Mouse (Mus musculus) liver, embryonic 13.5 days (tissue): Measurements from ENCODE around the gene Cpt1a. TPM values are rescaled to one million over a fixed set of nuclear protein-coding genes. Genes with fewer than 3 reads are reported as not detected.

Experiments
- ATAC-seq: fragments of 200-750 bp; cut with Nextera tagmentation; 2 replicates; pipeline ENCODE4 v1.8.0; 2017; ENCODE audit warnings: low read depth, mild to moderate bottlenecking, moderate number of reproducible peaks, moderate library complexity
- DNase-seq: peaks from one replicate; pipeline ENCODE4 v3.0.0; 2022
- H3K27ac ChIP-seq: fragments of 300-500 bp; sonication (generic); 2 replicates; pipeline ENCODE4 v1.5.1; 2015; ENCODE audit warnings: moderate library complexity, mild to moderate bottlenecking, inconsistent platforms
- H3K27me3 ChIP-seq: fragments of 300-500 bp; sonication (generic); 2 replicates; pipeline ENCODE4 v1.6.1; 2015; ENCODE audit warnings: mild to moderate bottlenecking, inconsistent platforms
- H3K36me3 ChIP-seq: fragments of 300-500 bp; sonication (generic); 2 replicates; pipeline ENCODE4 v1.6.1; 2015; ENCODE audit warnings: mild to moderate bottlenecking, inconsistent platforms
- H3K4me1 ChIP-seq: fragments of 300-500 bp; sonication (generic); replicated peaks from 2 replicates; pipeline ENCODE4 v1.6.1; 2015; ENCODE audit warnings: inconsistent platforms
- H3K4me2 ChIP-seq: fragments of 300-500 bp; sonication (generic); 2 replicates; pipeline ENCODE4 v1.6.1; 2015; ENCODE audit warnings: inconsistent platforms, mild to moderate bottlenecking, moderate library complexity
- H3K4me3 ChIP-seq: fragments of 300-500 bp; sonication (generic); replicated peaks from 2 replicates; pipeline ENCODE4 v1.5.1; 2015; ENCODE audit warnings: mild to moderate bottlenecking, inconsistent platforms
- H3K9ac ChIP-seq: fragments of 300-500 bp; sonication (generic); 2 replicates; pipeline ENCODE4 v1.6.1; 2015; ENCODE audit warnings: mild to moderate bottlenecking, inconsistent platforms
- H3K9me3 ChIP-seq: fragments of 300-500 bp; sonication (generic); replicated peaks from 2 replicates; pipeline ENCODE4 v1.6.1; 2016; ENCODE audit warnings: inconsistent platforms
- WGBS: fragments of 180-500 bp; shearing (Covaris S2); methylation state at CpG from one replicate; pipeline ENCODE4 v1.1.7; 2015; ENCODE audit not compliant: insufficient replicate concordance; 5-methylcytosine and 5-hydroxymethylcytosine counted together
- polyA plus RNA-seq: library from polyadenylated mRNA; unstranded; fragments of >200 nt; fragmentation: Nextera tagmentation; extraction: Ambion mirVana; gene quantifications from 2 replicates; pipeline ENCODE4 v1.2.1, GENCODE M21; 2015

Gene Cpt1a
- 6.6 and 7.2 TPM in 2 replicates for polyA plus RNA-seq

DNA sequence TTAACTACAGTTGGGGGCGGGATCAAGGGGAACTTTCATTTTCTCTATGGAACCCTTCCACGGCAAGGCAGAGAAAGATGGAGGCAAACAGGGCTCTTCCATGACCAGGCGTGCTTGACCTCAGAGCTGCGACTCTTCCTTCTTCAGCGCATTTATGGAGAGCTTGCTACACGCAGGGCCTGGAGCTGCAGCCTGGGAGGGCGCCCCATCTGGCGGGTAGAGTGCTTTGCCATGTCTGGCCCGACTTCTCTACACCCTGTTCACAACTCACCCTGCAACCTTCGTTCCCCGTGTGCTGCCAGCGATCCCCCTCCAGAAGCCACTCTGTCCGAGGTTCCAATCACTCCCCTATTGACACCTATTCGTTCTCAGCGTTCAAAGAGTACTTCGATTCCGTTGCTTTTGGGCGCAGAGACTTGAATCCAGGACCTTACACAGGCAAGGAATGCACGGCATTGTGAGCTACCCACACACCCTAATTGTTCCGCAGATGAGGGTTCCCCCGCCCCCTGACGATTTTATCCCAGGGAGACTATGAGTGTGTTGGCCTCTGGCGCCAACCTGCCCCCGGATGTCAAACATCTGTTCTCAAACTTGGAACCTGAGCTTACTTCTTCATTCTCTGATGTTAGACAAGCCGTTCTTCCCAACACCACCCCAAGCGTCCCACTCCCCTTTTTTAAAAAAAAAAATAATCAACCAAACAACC, at the start of gene Cpt1a:
Gene Cpt1a, plus strand, starts transcription at position 74 of the 709 bp plus-strand sequence.
- DNase-seq (peak; percentile 58), ATAC-seq (peak; percentile 21; the same call in 1 of the 2 replicates)
- Histone ChIP-seq H3K4me1 (peaks cover 66% of the 10 kb centered on the region), H3K27ac (peak within 1 kb of the TSS; percentile 60; the same call in 1 of the 2 replicates), H3K9ac (peak within 1 kb of the TSS; percentile 78), H3K9me3 (no peaks in the 10 kb centered on the region), H3K4me2 (peak within 1 kb of the TSS; percentile 99), H3K4me3 (peak within 1 kb of the TSS; percentile 70), H3K27me3 (no peaks in the 10 kb centered on the region), H3K36me3 (no peaks in the 10 kb centered on the region)
- 1% methylated on average over 26 of the region's 26 CpGs for WGBS

DNA sequence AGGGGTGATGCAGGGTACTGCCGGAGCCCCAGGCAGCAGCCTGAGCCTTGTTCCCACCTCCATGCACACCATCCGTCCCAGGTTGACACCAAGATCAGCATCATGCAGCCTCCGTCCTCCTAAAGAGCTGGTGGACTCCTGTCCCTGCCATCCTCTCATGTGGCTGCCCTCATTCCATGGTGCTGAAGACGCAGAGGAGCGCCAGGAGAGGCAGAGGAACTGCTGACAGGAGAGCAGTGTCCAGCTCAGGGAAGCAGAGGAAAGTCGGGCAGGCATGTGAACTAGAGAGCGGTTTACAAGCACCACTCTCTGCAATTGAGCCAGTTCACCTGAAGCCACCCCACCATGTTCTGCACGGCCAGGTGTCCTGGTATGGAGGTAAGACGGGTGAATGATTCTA, 48.8 kb upstream of the Cpt1a start:
- H3K4me2 ChIP-seq, result no peak overlapping the region
- H3K27ac ChIP-seq, result no peak overlapping the region
- ATAC-seq (no peak), DNase-seq (no peak)
- no peak overlapping the region for H3K4me3 ChIP-seq
- 75% methylated on average over 9 of the region's 9 CpGs for WGBS
- peaks cover 91% of the 10 kb centered on the region for H3K36me3 ChIP-seq
- H3K9ac ChIP-seq, result no peak overlapping the region
- no peaks in the 10 kb centered on the region for H3K4me1 ChIP-seq
- H3K9me3 ChIP-seq, result no peaks in the 10 kb centered on the region
- H3K27me3 ChIP-seq, result no peaks in the 10 kb centered on the region

DNA sequence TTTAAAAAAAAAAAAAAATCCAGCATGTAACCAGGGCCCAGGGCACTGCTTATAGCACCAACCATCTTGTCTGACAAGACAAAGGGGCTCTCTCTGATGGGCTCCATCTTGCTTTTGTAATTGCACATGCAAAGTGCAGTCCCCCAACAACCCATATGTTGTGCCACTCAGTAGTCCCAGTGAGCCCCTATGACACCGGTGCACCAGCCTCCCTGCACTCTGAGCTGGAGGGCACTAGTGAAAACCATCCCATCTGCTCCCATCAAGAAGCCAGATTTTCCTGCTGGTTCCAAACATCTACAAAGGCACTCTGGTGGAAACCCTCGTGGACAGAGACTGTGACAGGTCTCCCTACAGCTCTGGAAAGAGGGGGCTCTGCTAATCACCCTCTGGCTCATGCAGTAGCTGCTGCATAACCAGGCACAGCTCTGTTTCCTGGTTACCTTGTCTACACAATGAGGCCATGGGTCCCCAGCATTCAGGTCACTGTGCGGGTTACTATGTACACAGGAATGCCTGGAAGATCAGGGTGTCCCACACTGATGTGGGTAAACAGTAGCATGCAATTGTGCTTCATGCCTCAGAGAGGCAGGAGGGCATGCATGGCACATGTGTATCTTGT, 46.3 kb upstream of the Cpt1a start:
- Histone ChIP-seq H3K27ac (no peak overlapping the region), H3K36me3 (peaks cover 91% of the 10 kb centered on the region), H3K9me3 (no peaks in the 10 kb centered on the region), H3K4me3 (no peak overlapping the region), H3K9ac (no peak overlapping the region), H3K4me1 (no peaks in the 10 kb centered on the region), H3K4me2 (no peak overlapping the region), H3K27me3 (no peaks in the 10 kb centered on the region)
- WGBS, result 78% methylated on average over 3 of the region's 3 CpGs
- DNase-seq (no peak), ATAC-seq (no peak)

DNA sequence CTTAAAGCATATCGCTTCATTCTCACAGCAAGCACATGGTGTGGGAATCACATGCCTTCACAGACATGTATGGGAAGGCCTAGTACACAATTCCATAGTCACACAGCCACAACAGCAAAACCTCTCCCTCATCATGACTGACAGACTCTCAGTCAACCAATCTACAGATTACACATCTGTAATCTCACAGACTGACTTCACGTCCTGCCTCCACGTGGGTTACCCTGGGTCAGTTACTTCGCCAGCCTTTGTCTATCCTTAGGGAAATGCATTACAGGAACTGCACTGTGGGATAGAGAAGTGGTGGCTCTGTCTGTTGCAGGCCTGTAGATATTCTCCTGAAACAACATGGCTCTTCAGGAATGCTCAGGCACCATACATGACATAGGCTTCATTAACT, 40.2 kb upstream of the Cpt1a start:
- Histone ChIP-seq H3K4me1 (peaks cover 27% of the 10 kb centered on the region), H3K9ac (peak overlapping the region; percentile 82), H3K4me2 (peak overlapping the region; percentile 84), H3K27ac (no peak overlapping the region), H3K4me3 (peak overlapping the region; percentile 78), H3K9me3 (no peaks in the 10 kb centered on the region), H3K27me3 (no peaks in the 10 kb centered on the region), H3K36me3 (peaks cover 56% of the 10 kb centered on the region)
- DNase-seq, result no peak
- WGBS, result 34% methylated on average over 4 of the region's 4 CpGs
- ATAC-seq, result no peak

DNA sequence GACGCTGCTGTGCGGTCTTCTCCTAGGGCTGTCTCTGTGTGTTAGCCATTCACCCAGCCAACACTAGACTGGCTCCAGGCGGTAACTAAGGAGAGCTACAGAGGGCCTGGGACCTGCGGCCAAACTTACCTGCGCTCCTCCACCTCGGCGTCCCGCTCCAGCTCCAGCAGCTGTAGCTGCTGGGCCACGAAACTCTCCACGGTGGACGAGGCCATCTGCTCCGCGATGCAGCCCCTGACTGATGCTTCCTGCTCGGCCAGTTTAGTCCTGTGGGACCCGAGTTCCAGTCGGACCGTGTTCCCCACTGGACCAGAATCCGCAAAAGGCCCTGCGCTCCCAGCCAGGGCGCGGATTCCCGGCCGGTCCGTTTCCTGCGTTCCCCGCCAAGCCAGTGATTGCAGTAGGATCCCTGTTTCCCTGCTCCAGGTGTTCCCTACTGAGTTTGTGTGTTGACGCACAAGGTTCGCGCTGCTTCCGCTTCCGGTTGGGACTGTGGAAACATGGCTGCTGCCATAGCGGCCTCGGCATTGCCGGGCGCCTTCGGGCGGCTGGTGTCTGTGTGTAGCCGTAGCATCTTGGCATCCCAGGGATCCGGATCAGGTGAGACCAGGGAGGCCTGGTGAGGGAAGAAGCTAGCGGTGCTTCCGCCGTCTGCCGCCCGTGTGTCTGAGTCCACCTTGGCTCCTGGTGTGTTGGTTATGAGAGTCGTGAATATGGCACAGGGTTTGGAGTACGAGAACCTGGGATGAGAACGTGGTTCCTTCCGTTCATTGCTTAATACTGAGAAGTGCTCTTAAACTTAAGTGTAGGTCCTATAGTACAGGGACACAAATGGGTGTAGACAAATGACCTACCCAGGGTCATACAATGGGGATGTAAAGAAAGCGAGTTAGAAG, 39.3 kb upstream of the Cpt1a start, which contains the start of the genes Mrpl21 and Ighmbp2:
Gene Mrpl21, plus strand, starts transcription at position 330 of the 896 bp plus-strand sequence.
Gene Ighmbp2, minus strand, starts transcription at position 446 of the 896 bp plus-strand sequence.
- Histone ChIP-seq H3K27me3 (no peaks in the 10 kb centered on the region), H3K9ac (peak within 1 kb of the TSS; percentile 82), H3K9me3 (no peaks in the 10 kb centered on the region), H3K27ac (peak within 1 kb of the TSS; percentile 10; the same call in 1 of the 2 replicates), H3K4me1 (peaks cover 27% of the 10 kb centered on the region), H3K4me3 (peak within 1 kb of the TSS; percentile 78), H3K36me3 (peaks cover 56% of the 10 kb centered on the region), H3K4me2 (peak within 1 kb of the TSS; percentile 84)
- peak; percentile 88 for ATAC-seq
- peak; percentile 78 for DNase-seq
- under 1% methylated on average over 49 of the region's 49 CpGs for WGBS

DNA sequence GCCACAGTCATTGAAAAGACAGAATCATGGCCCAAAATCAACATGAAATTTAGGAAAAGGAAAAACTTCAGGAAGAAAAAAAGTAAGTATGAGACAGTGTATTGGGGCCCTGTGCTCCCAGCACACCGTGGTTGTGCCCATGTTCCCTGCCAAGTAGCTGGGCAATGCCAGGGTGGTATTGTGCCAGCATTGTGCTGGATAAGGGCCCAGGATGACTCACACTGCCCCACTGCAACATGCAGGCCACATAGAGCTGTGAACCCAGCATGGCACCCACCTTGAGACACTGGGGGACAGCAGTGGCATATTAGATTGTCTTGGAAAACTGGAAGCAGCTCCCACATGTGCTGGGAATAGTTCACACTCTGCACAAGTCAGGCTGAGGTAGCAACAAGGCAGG, 33.1 kb upstream of the Cpt1a start:
- WGBS, result 78% methylated on average over 1 of the region's 1 CpGs
- Histone ChIP-seq H3K36me3 (peaks cover 67% of the 10 kb centered on the region), H3K9me3 (no peaks in the 10 kb centered on the region)

DNA sequence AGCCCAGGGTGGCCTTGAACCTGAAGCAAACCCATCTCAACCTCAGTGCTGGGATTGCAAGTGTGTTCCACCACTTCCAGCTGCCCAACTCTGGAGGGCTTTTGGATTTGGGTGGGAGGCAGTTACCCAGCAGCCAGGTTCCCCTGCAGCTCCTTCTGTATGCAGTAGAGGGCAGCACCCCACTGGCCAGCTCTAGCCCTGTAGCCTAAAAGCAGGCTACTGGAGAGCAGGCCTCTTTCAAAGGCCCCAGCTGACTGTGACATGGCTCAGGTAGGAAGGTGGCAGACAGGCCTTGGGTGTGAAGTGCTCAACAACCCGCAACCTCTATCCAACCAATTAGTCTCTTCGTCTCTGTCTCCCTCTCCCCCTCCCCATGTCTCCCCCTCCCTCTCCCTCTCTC, 30.1 kb upstream of the Cpt1a start:
- H3K27me3 ChIP-seq, result no peaks in the 10 kb centered on the region
- ATAC-seq (peak; percentile 37; the same call in 1 of the 2 replicates), DNase-seq (peak; percentile 18)
- H3K4me2 ChIP-seq, result no peak overlapping the region
- H3K4me1 ChIP-seq, result peaks cover 5% of the 10 kb centered on the region
- H3K4me3 ChIP-seq, result no peak overlapping the region
- no peaks in the 10 kb centered on the region for H3K9me3 ChIP-seq
- peaks cover 45% of the 10 kb centered on the region for H3K36me3 ChIP-seq
- no peak overlapping the region for H3K27ac ChIP-seq
- no peak overlapping the region for H3K9ac ChIP-seq
- WGBS, result 74% methylated on average over 2 of the region's 2 CpGs

More for the DNA sequence above, 33.1 kb upstream of the Cpt1a start:
- no peak for ATAC-seq
- no peak for DNase-seq
- H3K4me1 ChIP-seq, result peaks cover 4% of the 10 kb centered on the region; the same call in 1 of the 2 replicates
- H3K27ac ChIP-seq, result no peak overlapping the region
- H3K9ac ChIP-seq, result no peak overlapping the region
- no peak overlapping the region for H3K4me3 ChIP-seq
- no peak overlapping the region for H3K4me2 ChIP-seq
- no peaks in the 10 kb centered on the region for H3K27me3 ChIP-seq

DNA sequence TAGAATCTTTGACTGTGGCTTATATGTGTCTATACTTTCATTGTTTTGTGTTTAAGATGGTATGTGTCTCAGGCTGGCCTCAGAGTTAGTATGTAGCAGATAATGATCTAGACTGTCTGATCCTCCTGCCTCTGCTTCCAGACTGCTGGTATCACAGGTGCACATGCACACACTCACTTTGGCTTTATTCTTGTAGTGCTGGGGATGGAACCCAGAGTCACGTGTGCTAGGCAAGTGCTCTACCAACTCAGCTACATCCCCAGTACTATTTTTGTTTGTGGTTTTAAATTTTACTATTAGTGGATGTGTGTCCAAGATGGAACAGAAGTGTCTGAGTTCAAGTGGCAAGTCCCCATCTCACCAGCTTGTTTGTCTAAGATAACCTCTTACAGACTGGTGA, 29.1 kb upstream of the Cpt1a start:
- H3K27me3 ChIP-seq, result no peaks in the 10 kb centered on the region
- WGBS, result 63% methylated on average over 1 of the region's 1 CpGs
- ATAC-seq, result no peak

DNA sequence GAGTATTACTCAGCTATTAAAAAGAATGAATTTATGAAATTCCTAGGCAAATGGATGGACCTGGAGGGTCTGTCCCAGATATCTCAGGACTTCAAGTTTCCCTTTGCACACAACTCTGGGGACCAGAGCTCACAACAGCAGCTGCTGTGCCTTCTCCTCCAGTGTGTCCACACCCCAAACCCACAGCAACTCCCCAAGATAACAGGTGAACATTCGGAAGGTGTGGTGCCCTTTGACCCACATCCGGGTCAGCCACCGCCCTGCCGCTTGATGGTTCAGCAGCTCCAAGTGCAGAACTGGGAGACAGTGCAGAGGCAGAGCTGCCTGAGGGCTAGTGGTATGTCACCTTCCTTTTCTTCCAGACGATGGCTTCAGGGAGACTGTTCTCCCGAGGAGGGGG, 26.9 kb upstream of the Cpt1a start:
- H3K9me3 ChIP-seq, result no peaks in the 10 kb centered on the region
- no peak overlapping the region for H3K9ac ChIP-seq
- no peak overlapping the region for H3K27ac ChIP-seq
- 82% methylated on average over 6 of the region's 6 CpGs for WGBS
- H3K27me3 ChIP-seq, result no peaks in the 10 kb centered on the region
- peaks cover 14% of the 10 kb centered on the region for H3K36me3 ChIP-seq
- H3K4me1 ChIP-seq, result peaks cover 8% of the 10 kb centered on the region
- no peak overlapping the region for H3K4me2 ChIP-seq
- no peak for DNase-seq
- no peak for ATAC-seq
- H3K4me3 ChIP-seq, result no peak overlapping the region

More for the DNA sequence above, 29.1 kb upstream of the Cpt1a start:
- DNase-seq, result no peak
- no peaks in the 10 kb centered on the region for H3K9me3 ChIP-seq
- peaks cover 36% of the 10 kb centered on the region for H3K36me3 ChIP-seq
- H3K4me1 ChIP-seq, result peaks cover 8% of the 10 kb centered on the region
- no peak overlapping the region for H3K9ac ChIP-seq
- no peak overlapping the region for H3K4me2 ChIP-seq
- H3K4me3 ChIP-seq, result no peak overlapping the region
- H3K27ac ChIP-seq, result no peak overlapping the region

DNA sequence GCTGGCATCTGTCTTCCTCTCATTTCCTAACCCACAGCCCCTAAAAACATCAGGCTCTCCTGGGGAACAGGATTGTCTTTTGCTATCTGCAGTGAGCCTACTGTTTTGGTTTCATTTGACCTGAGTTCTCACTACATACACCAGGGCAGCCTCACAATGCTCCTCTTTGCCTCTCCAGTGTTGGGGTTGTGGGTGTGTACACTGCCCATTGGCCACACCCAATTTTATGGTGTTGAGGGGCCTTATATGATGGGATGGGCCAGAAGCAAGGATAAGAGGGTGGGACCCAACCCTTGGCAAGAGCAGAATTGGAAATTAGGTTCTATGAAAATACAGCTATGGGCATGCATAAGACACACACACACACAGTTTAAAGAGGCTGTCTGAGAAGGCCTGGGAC, 25.1 kb upstream of the Cpt1a start:
- H3K27me3 ChIP-seq, result no peaks in the 10 kb centered on the region
- no peak overlapping the region for H3K27ac ChIP-seq
- ATAC-seq (no peak), DNase-seq (no peak)
- H3K4me3 ChIP-seq, result no peak overlapping the region
- no peak overlapping the region for H3K9ac ChIP-seq
- peaks cover 8% of the 10 kb centered on the region for H3K4me1 ChIP-seq
- no peak overlapping the region for H3K4me2 ChIP-seq
- no peaks in the 10 kb centered on the region for H3K9me3 ChIP-seq
- no peaks in the 10 kb centered on the region for H3K36me3 ChIP-seq

DNA sequence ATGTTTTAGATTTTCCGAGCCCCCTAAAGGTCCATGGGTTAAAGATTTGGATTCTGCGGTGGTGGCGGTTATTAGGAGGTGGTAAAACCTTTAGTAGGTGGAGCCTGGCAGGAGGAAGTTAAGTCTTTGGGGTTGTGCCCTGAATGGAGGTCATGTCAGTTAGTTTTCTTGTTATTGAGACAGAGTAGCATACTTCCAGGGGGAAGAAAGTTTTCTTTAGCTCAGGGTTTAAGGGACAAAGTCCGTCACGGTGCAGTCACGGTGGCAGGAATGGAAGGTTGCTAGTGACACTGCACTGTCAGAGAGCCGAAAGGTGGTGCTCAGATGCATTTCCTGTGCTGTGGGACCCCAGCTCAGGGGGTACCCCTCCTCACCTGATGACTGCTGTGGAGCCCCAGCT, 24.4 kb upstream of the Cpt1a start:
- Histone ChIP-seq H3K27ac (no peak overlapping the region), H3K9ac (no peak overlapping the region), H3K36me3 (no peaks in the 10 kb centered on the region), H3K4me2 (no peak overlapping the region), H3K4me3 (no peak overlapping the region), H3K9me3 (no peaks in the 10 kb centered on the region), H3K27me3 (no peaks in the 10 kb centered on the region), H3K4me1 (peaks cover 8% of the 10 kb centered on the region)
- ATAC-seq (no peak), DNase-seq (no peak)
- 74% methylated on average over 7 of the region's 7 CpGs for WGBS
